Mouse (Mus musculus): Measurements from ENCODE around the gene Sox12. TPM values are rescaled to one million over a fixed set of nuclear protein-coding genes. Genes with fewer than 3 reads are reported as not detected.
"Not testable (repeated sequence)": the region's sequence is repeated elsewhere in the genome, so short reads cannot be mapped to it uniquely, and the experiment has no call there.

Gene Sox12
- total RNA-seq (2021): 10 to 100 TPM; 15.5 to 15.7 TPM

DNA sequence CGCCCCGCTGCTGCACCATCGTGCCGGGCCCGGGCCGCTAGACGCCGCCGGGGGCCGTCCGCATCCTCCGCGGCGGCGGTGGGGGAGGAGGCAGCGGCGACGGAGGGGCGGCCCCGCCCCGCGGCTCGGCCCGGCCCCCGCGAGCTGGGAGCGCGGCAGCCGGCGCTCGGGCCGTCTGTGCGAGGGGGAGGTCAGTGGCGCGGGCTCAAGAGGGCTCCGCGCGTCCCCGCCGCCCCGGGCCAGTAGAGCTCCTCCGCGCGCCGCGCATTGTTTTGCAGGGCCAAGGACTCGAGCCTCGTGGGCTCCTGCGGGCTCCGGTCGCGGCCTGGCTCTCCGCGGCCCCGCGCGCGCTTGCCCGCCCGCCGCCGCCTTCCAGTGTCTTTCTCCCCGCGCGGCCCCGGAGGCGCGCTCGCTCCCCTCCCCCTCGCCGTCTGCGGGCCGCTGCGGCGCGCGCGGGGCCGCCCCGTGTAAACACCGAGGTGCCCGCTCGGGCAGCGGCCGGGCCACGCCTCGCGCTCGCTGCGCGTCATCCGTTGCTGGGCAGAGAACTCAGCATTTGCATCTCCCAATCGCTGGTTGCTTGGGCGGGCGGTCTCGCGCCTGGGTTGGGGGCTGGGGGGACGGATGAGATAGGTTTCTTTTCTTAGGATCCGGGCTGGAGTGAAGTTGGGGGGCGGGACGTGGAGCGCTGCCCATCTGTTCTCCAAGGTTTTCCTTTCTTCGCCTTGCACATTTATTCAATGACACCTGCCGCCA, at the start of gene Sox12:
Gene Sox12 (minus strand): TSS at position 384 of the 756 bp plus-strand sequence.
- peak; percentile 96 for DNase-seq

DNA sequence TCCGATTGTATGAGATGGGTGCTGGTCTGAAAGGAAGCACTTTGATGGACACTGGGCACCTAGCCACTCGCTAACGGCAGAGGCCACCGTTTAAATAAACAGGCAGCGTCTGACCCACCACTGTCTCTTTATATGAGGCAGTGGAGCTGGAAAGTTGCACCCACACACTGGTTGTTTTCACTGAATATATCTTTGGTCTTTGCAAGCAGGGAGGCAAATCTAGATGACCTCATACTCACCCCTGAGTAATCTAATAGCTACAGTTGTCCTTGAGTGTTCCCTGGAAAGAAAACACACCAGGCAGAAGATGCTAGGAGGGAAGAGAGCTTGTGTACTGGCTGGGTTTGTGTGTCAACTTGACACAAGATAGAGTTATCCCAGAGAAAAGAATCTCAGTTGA, 49.6 kb upstream of the Sox12 start:
- DNase-seq: no peak

DNA sequence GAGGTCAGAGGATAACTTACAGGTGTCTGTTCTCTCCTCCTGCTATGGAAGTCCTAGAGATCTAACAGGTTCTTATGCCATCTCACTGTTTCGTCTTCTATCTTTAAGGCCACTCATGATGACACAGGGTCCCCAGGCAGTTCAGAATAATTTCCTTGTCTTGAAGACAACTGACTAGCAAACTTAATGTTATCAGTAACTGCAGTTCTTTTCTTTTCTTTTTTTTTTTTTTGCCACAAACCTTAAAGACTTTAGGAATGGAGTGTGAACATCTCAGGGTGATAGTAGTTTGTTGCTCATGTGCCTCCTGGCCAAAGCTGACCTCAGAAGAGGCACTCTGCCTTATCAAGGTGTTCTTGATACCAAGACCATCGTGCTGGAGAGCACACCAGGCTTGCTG, 48.8 kb upstream of the Sox12 start:
- no peak for DNase-seq

DNA sequence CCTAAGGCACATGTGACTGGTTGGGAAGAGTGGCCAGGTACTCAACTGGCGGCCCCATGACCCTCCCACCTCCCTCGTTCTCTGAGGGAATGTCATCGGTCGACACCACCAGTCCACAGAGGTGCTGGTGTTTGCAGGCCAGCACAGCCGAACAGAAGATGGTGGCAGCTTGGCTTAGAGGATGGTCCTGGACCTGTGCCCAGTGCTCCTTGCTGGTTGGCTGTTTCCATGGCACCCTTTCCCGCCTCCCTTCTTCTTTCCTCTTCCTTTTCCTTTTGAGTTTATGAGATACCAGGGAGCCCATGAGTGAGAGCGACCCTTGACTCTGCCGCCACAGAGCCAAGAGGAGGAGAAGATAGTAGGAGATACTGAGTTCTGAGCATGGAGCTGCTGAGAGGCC, 45.4 kb upstream of the Sox12 start:
- peak; percentile 20 to 31 for DNase-seq

DNA sequence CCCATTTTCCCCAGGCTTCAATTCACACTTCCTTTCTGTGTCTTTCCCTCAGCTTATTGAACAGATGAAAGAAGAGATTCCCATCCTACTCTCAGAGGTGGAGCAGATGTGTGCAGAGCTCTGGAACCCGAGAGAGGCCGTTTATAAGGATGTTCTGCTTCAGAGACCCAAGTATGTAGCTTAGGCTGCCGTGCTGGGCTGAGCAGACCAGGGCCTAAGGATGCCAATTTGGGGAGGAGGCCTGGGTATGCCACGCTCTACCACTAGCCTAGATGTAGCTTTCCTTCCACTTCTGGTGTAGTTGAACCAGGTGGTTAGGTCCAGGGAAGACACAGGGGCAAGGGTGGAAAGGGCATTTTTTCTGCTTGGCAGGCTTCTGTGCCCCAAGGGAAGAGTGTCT, 44.5 kb upstream of the Sox12 start:
- no peak for DNase-seq

DNA sequence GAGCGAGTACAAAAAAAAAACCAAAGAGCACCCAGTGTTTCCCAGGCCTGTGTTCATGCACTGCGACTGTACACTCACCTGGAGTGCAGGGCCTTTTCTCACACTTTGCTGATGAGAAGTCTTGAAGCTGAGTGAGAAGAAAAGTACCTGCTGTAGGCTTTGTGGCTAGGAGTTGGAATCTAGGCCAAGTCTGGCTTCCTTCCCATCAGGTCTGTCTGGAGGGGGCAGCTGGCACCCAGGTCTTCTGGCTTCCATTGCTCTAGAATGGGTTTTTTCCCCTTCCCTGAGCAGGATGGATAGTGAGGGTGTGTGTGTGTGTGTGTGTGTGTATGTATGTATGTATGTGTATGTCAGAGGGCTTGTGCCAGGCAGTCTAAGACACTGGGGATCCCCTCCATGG, 42.0 kb upstream of the Sox12 start:
- DNase-seq: no peak

DNA sequence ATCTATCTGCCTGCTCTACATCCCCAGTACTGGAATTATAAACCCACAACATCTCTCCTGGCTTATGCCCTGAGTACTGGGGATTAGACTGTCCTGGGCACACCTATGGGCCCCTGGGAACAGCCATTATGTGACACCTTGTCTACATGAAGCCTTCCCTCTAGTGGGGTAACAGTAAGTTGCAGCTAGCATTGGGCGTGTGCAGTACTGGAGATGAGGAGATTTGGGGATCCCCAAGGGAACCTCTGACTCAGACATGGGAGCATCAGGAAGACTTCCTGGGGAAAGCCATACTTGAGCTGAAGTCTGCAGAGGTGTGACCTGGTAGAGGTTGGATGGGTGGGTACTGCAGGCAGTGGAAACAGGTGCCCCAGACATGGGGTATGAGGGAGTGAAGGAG, 41.1 kb upstream of the Sox12 start:
- DNase-seq: no peak

DNA sequence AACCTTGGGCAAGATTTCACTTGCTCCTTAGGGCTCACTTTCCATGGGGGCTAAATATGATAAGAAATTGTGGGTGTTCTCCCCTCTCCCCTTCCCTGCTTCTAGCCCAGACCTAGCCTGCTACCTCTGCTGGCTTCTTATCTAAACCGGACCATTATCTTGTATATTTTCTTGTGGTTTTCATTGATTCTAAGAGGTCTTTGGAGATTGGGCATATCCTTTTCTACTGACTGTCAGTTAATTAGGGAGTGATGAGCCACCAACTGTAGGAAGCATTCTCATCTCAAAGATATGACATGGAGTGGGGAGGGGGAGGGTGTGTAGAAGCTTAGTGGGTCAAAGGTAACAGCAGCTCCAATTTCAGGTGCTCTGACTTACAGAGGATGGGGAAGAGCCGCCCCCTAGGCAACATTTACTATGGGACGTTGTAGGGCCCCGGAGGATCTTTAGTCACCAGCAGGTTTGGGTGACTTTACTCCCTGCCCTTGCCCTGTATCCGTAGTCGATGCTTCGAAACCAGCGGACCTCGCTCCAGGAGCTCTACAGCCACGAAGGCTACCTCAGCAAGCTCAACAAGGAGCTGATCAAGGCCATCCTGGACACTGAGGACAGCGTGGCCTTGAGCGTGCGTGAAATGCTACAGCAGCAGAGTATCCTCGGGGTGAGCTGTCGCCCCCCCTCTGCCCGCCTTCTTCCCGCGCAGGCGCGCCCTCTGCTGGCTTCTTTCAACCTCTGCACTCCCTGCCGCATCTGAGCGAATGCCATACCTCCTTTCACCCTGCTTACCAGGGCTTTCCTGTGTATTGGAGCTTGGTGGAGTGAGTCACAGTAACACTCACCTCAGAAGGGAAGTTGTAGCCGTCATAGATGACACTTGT, 39.4 kb upstream of the Sox12 start:
- DNase-seq: peak; percentile 81 to 85

DNA sequence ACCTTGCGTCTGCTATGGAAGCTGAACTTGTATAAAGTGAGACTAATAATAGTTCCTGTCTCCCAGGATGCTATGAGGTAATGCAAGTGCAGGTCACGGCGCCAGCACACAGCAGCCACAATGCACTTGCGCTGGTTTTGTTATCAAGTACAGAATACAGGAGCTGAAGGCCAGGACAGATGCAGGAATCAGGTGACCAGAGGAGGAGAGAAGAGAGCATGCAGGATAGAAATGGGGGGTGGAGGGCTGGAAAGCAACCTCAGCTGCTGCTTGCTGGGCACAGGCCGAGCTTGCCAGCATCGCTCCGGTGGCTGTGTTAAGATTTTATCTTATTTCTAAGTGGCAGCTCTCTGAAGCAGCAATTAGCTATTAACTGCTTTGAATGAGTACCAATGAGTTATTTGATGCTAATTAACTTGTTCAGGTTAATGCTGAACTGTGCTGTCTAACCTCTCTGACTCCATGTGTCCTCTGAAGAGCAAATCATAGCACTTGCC, 38.6 kb upstream of the Sox12 start:
- no peak for DNase-seq

DNA sequence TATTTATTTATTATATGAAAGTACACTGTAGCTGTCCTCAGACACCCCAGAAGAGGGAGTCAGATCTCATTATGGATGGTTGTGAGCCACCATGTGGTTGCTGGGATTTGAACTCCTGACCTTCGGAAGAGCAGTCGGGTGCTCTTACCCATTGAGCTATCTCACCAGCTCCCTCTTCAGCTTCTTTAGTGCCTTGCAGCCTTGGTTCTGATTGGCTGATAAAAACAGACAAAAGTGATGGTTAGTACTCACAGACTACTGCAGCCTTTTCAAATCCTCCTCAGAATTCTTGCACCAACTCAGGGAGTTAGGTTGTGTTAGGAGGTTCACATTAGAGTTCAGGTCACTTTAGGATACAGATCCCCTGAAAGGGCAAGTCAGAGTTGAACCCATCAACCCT, 30.6 kb upstream of the Sox12 start:
- not testable (repeated sequence) for DNase-seq

DNA sequence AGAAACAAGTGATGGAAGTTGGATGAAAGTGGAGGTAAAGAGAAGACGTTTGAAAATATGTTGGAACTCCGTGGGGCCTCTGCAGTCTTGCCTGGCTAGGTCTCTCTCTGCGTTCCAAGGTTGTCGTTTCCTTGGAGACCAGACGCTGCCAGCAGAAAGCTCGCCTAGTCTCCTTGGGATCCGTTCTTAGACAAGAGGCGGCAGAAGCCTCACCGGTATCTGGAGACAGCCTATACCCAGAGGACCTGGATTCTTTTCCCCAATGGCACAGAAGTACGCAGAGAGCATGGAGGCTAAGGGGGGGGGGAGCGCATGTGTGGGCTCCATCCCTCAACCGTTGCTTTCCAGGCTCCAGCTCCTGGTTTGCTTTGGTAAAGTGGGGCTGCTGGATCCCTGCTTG, 29.6 kb upstream of the Sox12 start:
- DNase-seq: no peak

DNA sequence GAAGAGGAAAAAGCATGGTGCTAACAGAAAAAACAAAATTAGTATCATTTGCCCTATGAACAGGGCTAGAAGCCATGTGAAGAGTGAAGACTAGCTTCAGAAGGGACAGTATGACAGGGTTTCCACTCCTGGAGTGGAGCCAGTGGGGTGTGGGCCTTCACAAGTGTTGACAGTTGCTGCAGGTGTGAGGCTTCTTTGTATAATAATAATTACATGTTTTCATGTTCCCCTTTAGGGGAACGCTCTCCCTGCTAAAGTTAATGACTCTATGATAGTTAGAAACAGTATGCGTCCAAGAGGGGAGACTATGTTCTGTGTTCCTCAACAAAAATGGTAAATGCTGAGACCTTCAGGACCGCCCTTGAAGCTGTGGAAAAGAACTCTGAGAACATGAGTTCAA, 17.9 kb upstream of the Sox12 start:
- DNase-seq: no peak

DNA sequence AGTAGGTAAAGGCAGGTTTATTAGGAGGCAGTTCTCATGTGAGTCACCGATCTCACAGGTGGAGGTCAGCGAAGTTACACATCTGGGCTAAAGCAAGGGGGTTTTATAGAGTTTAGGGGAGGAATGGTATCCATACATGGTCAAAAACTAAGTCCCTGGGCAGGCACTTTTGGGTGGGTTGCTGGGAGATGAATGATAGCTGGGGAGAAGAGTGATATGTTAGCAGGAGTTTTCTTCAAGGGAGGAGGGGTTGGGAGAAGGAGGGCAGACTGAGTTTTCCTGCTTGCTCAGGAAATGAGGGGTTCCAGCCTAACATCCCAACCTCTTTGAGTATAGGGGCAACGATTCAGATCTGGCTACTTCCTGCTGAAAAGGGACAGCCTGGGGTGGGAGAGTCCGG, 17.4 kb upstream of the Sox12 start, which contains the start of gene 6820408C15Rik:
Gene 6820408C15Rik (plus strand): TSS at position 301 of the 400 bp plus-strand sequence.
- no peak for DNase-seq

DNA sequence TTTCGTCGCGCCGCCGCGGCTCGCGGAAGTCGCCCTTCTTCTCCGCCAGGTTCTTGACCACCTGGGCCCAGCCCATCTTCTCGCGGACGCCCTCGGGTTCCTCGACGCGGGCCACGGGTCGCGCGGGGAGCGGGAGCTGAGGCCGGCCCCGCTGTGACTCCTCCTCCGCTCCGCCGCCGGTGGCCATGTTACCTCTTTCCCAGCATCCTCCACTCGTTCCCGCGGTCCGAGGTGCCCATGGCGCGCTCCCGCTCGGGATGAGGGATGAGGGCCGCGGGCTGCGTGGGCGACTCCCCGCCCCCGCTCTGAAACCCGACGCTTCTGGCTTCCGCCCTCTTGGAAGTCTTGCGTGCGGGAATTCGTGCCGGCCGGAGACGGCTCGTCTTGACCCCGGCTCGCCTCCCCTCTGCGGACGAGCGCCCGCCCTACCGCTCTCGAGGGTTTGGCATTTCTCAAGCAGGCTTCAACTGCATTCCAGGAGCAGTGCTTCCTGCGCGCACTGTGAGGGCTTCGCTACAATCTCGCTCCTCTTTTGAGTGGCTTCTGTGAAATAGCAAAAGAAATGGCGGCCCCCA, 16.8 kb upstream of the Sox12 start, which contains the start of gene Zcchc3:
Gene Zcchc3 (minus strand): TSS at position 437 of the 575 bp plus-strand sequence.
- peak; percentile 86 to 88 for DNase-seq

DNA sequence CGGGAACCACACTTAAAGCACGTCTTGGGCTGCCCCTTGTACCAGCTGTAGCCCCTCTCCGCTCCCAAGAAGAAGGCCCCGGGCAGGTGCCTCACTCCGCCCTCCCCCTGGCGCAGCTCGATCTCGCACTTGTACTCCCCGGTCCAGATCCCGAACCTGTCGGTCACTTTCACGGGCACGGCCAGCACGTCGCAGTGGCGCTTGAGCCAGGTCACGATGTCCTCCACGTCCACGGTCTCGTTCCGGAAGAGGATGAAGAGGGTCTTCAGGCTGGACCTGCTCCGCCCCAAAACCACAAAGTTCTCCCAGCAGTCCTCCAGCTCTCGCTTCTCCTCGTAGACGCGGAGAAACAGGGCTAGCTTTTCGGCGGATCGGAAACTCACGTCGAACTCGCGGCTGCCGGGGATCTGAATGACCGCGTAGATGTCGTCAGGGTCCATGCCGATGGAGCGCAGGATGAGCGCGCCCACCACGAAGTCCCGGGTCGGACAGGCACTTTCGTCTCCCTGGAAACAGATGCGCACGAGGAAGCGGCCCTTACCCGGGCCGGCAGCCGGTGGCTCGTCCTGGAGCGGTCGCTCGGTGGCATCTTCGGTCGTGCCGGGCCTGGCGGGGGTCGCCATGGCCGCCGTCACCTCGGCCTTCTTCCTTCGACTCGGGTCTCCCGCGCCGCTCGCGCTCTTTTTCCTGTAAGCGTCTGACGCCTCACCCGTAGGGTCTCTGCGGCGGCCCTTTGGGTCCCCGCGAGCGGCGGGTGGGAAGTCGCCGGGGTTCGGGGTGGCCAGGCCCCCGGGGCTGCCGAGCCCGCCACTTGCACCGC, 16.1 kb upstream of the Sox12 start:
- peak in 1 of 2 experiments; percentile 34 for DNase-seq

DNA sequence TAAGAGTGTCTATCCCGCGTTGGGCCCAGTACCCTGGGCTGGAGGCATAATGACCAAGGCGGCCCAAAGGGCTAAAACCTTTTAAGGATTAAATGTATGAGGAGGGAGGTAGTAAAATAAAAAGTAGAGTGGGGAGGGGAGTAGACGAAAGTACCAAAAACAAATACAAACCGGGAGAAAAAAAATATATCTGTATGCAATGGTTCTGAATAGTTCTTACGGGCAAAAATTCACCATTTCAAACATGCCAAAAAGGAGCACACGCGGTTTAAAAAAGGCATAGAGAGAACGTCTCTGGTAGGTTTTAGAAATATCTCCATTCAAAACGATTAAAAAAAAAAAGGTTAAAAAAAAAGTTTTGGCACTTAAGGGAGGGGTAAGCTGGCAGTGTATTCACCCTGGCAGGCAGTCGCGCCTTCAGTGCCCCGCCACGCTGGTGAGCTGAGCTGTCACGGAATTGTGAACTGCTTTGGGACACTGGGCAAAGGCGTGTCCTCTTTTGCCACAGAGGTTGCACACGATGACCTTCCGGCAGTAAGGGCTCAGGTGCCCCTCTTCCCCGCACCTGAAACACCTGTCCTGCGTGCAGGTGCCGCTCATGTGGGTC, 15.4 kb upstream of the Sox12 start:
- DNase-seq: no peak

DNA sequence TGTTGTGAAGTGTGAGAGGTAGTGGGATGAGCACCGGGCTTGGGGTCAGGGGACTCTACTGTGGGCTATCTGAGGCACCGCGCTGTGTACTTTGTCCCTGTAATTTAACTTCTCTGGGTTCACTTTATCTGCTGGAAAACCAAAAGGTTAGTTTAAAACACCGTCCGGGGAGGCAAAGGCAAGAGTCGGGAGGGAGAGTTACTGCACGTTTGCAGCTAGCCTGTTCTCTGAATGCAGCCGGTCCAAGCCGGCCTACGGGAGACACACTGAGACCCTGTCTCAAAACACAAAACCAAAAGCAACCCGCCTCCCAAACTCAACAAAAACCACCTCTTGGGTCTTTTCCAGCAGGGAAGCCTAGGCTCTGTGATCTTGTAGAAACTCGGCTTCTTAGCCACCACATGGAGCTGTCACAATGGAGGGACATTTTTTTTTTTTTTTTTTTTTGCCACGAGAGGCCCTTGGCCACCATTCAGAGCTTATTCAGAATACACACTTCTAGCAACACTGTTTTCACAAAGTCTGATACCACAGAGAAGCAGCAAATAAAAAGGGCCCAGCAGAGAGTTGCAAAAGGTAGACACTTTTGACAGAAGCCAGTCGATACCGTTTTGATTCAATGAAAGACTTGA, 14.8 kb upstream of the Sox12 start:
- DNase-seq: no peak

DNA sequence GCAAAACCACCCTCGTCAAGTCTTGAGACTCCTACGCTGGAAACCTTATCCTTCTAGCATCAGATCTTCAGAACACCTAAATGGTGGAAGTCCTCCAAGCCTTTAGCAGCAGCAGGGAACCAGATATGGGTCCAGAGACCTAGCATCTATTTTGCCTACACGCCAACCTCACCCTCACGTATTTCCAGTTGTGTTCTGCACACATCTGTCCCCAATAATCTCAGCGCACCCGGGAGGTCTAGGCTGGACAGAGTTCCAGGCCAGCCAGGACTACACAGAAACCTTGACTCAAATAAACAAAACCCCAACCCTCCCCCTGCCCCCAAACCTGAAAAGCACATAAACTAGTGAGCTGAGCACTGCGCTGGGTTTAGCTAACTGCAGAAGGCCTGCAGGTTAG, 13.6 kb upstream of the Sox12 start:
- DNase-seq: no peak

DNA sequence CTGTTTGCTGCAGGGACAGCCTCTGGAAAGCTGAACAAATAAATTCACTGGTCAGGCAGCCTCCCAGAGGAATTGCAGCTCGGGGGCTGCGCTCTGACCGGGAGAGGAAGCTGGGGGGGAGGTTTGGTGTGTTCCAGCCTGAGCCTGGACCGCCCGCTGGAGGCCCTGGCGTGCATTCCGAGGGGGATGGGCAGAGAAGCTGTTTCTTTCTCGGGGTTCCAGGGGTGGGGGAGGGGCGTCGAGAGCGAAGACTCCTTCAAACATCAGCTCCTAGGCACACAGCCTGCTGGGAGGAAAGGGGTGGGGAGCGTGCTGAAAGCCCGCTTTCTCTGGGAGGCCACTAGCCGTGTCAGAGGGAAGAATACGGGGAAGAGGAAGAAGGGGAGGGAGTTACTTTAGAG, 13.1 kb upstream of the Sox12 start:
- peak; percentile 62 to 71 for DNase-seq

DNA sequence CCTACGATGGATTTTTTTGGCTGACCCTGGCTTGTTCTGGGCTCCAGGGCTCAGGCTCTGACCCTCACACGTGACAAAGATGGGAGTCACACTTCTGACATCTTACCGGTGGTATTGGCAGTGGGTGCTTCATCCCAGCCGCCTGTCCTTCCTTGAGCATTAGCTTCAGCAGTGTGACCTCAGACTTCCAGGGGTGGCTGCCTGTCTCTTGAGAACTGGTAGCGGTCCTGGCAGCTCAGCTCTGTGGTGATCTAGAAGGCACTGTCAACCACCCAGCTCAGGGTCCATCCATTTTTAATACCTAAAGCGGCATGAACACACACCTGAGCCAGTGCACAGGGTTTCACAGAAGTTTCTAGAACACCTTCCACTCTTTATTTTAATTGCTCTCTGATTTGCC, 11.9 kb upstream of the Sox12 start:
- no peak for DNase-seq

DNA sequence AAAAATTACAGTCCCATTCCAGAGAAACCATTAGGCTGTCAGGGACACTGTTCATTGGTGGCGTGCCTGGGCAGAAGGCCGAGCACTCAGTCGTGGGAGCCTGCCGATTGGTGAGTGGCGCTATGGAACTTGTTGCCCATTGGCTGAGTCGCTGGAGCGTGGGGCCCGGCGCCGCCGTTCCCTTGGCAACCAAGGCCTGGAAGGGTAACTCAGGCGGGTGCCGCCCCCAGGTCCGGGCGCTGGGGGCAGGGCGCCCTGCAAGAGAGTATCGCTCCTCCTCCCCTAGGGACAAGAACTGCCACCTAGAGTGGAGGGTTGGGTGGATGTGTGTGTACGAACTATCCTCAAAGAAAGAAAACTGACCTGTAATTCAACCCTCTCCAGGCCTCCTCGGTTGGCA, 8.3 kb upstream of the Sox12 start:
- DNase-seq: peak; percentile 96 to 97

All from layer of hippocampus, postnatal 36 days (tissue).